Mouse (Mus musculus) forebrain, embryonic 16.5 days (tissue): Measurements from ENCODE around the gene Asb17. TPM values are rescaled to one million over a fixed set of nuclear protein-coding genes. Genes with fewer than 3 reads are reported as not detected.

Experiments
- ATAC-seq: fragments of 200-750 bp; cut with Nextera tagmentation; 2 replicates; pipeline ENCODE4 v1.8.0; 2017; ENCODE audit warnings: mild to moderate bottlenecking, moderate library complexity
- H3K27ac ChIP-seq: fragments of 300-500 bp; sonication (generic); 2 replicates; pipeline ENCODE4 v1.5.1; 2014; ENCODE audit warnings: low read length, control low read depth
- H3K27me3 ChIP-seq: fragments of 300-500 bp; sonication (generic); replicated peaks from 2 replicates; pipeline ENCODE4 v1.6.1; 2014; ENCODE audit warnings: low read length; ENCODE audit not compliant: control insufficient read depth, insufficient read depth
- H3K36me3 ChIP-seq: fragments of 300-500 bp; sonication (generic); 2 replicates; pipeline ENCODE4 v1.6.1; 2014; ENCODE audit not compliant: control insufficient read depth, insufficient read depth
- H3K4me1 ChIP-seq: fragments of 300-500 bp; sonication (generic); replicated peaks from 2 replicates; pipeline ENCODE4 v1.6.1; 2014; ENCODE audit warnings: low read length; ENCODE audit not compliant: control insufficient read depth, insufficient read depth
- H3K4me2 ChIP-seq: fragments of 300-500 bp; sonication (generic); 2 replicates; pipeline ENCODE4 v1.6.1; 2014; ENCODE audit warnings: mild to moderate bottlenecking, low read length, control low read depth
- H3K4me3 ChIP-seq: fragments of 300-500 bp; sonication (generic); replicated peaks from 2 replicates; pipeline ENCODE4 v1.5.1; 2014; ENCODE audit warnings: mild to moderate bottlenecking, low read length, control low read depth
- H3K9ac ChIP-seq: fragments of 300-500 bp; sonication (generic); replicated peaks from 2 replicates; pipeline ENCODE4 v1.6.1; 2014; ENCODE audit warnings: low read depth, low read length, control low read depth
- H3K9me3 ChIP-seq: fragments of 300-500 bp; sonication (generic); 2 replicates; pipeline ENCODE4 v1.6.1; 2016; ENCODE audit warnings: low read length; ENCODE audit not compliant: control insufficient read depth
- WGBS: fragments of 180-500 bp; shearing (Covaris S2); extraction: QIAGEN DNeasy Blood & Tissue Kit; methylation state at CpG from one replicate; pipeline ENCODE4 v1.1.7; 2014; 5-methylcytosine and 5-hydroxymethylcytosine counted together
- polyA plus RNA-seq: library from polyadenylated mRNA; unstranded; fragments of >200 nt; fragmentation: Nextera tagmentation; extraction: Ambion mirVana; gene quantifications from 2 replicates; pipeline ENCODE4 v1.2.1, GENCODE M21; 2015

The Asb17 gene
- polyA plus RNA-seq: not detected in 2 replicates

DNA sequence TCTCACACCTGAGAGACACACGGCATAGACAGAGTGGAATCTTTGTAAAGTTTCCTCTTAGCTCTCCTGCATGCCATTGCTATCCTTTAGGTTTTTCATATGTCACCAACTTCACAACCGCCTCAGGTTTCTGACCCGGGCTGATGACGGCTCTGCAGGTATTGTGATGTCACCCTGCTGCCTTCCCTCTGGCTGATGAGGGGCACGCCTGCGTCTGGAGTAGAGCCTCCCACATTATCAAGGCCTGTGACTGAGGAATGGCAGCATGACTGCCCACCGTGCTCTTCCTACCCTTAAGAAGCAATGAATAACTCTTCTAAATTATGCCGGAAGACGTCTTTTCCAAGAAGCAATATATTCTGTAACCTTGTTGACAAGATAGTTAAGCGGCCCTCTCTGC is at the start of gene Asb17:
Gene Asb17 (plus strand): TSS at position 180 of the 400 bp plus-strand sequence.
- Histone ChIP-seq H3K4me2 (no peak within 1 kb of the TSS), H3K9ac (no peak within 1 kb of the TSS), H3K36me3 (no peaks in the 10 kb centered on the region), H3K27me3 (no peaks in the 10 kb centered on the region), H3K27ac (no peak within 1 kb of the TSS), H3K4me3 (no peak within 1 kb of the TSS), H3K4me1 (no peaks in the 10 kb centered on the region), H3K9me3 (no peaks in the 10 kb centered on the region)
- ATAC-seq: no peak
- WGBS: 89% methylated on average over 10 of the region's 10 CpGs

DNA sequence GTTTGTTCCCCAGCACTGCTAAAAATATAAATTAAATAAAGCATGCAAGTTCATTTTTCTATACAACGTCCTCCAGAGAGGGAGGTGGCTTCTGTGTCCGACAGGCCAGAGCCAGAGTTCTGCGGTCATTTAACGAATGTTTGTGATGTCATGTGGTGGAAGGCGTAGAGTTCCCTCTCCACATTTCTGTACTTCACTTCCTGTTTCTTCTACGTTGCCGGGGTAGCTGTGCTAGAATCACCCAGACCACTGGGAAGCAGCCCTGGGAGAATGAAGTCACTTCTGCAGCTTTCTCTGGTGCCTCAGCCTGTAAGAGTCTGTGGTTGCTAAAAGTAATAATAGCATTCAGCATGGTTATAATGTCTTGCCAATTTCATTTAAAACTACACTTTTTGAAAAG is 46.4 kb upstream of the Asb17 start:
- 87% methylated on average over 7 of the region's 7 CpGs for WGBS
- no peaks in the 10 kb centered on the region for H3K9me3 ChIP-seq

DNA sequence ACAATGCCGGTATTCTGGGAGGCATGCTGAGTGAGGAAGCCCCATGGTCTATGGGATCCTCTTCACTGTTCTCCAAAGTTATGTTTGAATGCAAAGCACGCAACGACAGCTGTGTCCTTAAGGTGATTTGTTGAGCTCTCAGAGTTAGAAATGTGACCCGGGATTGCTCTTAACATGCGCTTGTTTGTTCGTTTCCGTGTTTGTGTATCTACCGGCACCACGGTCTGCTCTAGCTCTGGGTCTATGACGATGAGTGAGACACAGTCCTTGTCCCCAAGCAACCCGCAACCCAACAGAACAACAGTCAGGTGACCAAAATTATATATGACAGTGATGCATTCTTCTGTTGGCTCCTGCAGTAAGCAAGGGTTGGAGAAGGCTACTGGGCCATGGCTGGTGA is 44.4 kb upstream of the Asb17 start:
- Histone ChIP-seq H3K4me1 (no peaks in the 10 kb centered on the region), H3K27ac (no peak overlapping the region), H3K9ac (no peak overlapping the region), H3K4me2 (no peak overlapping the region), H3K27me3 (no peaks in the 10 kb centered on the region), H3K4me3 (no peak overlapping the region), H3K9me3 (no peaks in the 10 kb centered on the region), H3K36me3 (no peaks in the 10 kb centered on the region)
- 92% methylated on average over 11 of the region's 11 CpGs for WGBS
- no peak for ATAC-seq

More for the DNA sequence above, 46.4 kb upstream of the Asb17 start:
- Histone ChIP-seq H3K27me3 (no peaks in the 10 kb centered on the region), H3K27ac (no peak overlapping the region), H3K4me3 (no peak overlapping the region), H3K36me3 (no peaks in the 10 kb centered on the region), H3K4me2 (no peak overlapping the region), H3K4me1 (no peaks in the 10 kb centered on the region), H3K9ac (no peak overlapping the region)
- no peak for ATAC-seq

DNA sequence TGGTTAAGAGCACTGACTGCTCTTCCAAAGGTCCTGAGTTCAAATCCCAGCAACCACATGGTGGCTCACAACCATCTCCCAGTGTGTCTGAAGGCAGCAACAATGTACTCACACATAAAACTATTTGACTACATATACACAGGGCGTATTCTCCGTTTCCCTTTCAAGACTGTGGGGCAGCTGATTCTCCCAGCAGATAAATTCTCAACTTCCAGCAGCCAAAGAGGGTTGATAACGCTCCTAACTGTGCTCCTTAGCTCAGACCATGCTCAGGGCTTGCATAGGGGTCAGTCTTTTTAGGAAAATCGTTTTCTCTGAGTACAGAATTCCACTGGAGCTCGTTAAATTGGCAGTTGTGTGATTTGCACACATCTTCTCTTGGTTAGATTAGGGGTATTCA is 43.3 kb upstream of the Asb17 start:
- H3K36me3 ChIP-seq: no peaks in the 10 kb centered on the region
- no peaks in the 10 kb centered on the region for H3K4me1 ChIP-seq
- H3K4me3 ChIP-seq: no peak overlapping the region
- no peak overlapping the region for H3K27ac ChIP-seq
- no peaks in the 10 kb centered on the region for H3K27me3 ChIP-seq
- no peaks in the 10 kb centered on the region for H3K9me3 ChIP-seq
- no peak overlapping the region for H3K4me2 ChIP-seq
- WGBS: 61% methylated on average over 5 of the region's 5 CpGs
- ATAC-seq: no peak
- H3K9ac ChIP-seq: no peak overlapping the region

DNA sequence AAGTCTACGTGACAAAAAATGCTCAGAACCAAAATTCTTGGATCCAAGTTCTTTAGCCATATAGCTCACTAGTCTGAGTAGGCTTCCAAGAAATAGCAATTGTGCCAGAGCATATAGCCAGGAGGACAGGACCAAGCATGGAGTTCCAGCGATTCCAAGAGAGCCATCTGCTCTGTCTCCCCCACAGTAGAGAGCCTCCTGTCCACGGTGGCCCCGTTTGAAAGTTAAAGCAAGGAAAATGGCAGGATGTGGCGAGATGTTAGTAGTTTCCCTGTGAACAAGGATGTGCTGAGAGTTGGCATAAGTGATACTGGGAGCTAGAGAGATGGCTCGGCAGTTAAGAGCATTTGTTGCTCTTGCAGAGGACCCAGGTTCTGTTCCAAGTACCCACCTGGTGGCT is 42.5 kb upstream of the Asb17 start:
- Histone ChIP-seq H3K4me2 (no peak overlapping the region), H3K27me3 (no peaks in the 10 kb centered on the region), H3K9ac (no peak overlapping the region), H3K9me3 (no peaks in the 10 kb centered on the region), H3K4me3 (no peak overlapping the region), H3K36me3 (no peaks in the 10 kb centered on the region), H3K27ac (no peak overlapping the region), H3K4me1 (peaks cover 8% of the 10 kb centered on the region)
- 82% methylated on average over 6 of the region's 6 CpGs for WGBS
- ATAC-seq: no peak

DNA sequence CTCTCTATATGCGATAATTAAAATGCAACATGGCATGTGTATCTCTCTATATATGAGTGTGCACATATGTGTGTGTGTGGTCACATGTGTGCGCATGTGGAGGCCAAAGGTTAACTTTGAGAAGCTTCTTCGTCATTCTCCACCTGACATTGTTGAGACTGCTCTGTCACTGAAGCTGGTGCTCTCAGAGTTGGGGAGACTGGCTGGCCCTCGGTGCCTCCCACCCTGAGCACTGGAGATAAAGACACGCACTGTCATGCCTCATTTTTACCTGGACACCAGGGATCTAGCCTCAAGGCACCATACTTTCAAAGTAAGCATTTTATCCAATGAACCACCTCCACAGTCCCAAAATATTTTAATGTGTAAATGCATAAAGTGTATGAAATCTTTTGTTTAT is 41.4 kb upstream of the Asb17 start:
- H3K4me1 ChIP-seq: peaks cover 10% of the 10 kb centered on the region
- ATAC-seq: no peak
- H3K36me3 ChIP-seq: no peaks in the 10 kb centered on the region
- H3K9me3 ChIP-seq: no peaks in the 10 kb centered on the region
- WGBS: 94% methylated on average over 5 of the region's 5 CpGs
- no peak overlapping the region for H3K4me3 ChIP-seq
- H3K4me2 ChIP-seq: no peak overlapping the region
- H3K27me3 ChIP-seq: no peaks in the 10 kb centered on the region
- no peak overlapping the region for H3K9ac ChIP-seq
- H3K27ac ChIP-seq: no peak overlapping the region

DNA sequence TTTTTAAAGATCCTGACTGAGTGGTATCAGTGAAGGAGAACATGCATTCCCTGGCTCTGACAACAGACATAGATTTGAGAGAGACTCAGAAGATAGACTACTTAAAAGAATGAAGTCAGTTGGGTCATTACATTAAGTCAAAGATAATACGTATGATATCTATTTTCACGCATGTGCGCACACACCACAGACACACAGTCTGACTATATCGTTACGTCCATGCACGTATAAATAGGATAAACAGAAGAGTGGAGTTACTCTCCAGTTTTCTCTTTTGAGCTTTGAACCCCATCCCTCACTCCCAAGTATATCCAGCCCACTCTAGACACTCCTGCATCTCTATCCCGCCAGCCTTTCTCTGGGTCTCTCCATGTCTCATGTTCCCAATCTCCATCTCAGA is 40.0 kb upstream of the Asb17 start:
- Histone ChIP-seq H3K27ac (no peak overlapping the region), H3K9me3 (no peaks in the 10 kb centered on the region), H3K4me3 (no peak overlapping the region), H3K4me2 (no peak overlapping the region), H3K36me3 (no peaks in the 10 kb centered on the region), H3K27me3 (no peaks in the 10 kb centered on the region), H3K4me1 (peaks cover 10% of the 10 kb centered on the region), H3K9ac (no peak overlapping the region)
- no peak for ATAC-seq
- WGBS: 92% methylated on average over 7 of the region's 7 CpGs

DNA sequence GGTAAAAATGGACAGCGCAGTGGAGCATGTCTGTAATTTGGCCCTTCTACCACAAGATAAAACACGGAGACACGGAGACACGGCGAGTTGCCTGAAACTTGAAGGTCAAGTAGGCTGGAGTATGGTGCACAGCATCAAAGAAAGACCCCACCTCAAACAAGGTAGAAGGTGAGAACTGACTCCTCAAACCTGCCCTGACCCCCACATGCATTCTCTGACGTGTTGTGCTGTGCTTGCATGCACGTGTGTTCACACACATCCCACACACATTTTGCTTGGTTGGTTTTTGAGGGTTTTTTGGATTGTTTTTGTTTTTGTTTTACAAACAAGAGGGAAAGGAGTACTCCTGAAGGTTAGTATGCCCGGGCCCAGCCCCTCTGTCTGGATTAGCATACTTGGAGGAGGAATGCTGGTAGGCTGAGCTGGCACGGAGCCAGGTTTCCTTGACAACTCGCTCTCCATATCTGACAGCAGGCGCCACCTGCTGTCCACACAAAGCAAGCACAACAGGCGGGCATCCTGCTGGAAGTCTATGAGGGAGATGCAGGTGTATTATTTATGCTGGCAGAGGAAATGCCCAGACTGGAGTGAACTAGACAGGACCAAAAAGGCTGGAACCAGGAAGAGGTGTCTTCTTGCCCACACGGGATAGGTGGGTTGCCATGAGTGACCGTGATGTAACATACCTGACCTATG is 37.8 kb upstream of the Asb17 start:
- H3K36me3 ChIP-seq: no peaks in the 10 kb centered on the region
- peak overlapping the region; percentile 25 for H3K4me2 ChIP-seq
- peak; percentile 95 for ATAC-seq
- no peak overlapping the region for H3K9ac ChIP-seq
- H3K27ac ChIP-seq: no peak overlapping the region
- H3K27me3 ChIP-seq: no peaks in the 10 kb centered on the region
- no peak overlapping the region for H3K4me3 ChIP-seq
- no peaks in the 10 kb centered on the region for H3K9me3 ChIP-seq
- peaks cover 10% of the 10 kb centered on the region for H3K4me1 ChIP-seq
- 32% methylated on average over 14 of the region's 14 CpGs for WGBS

DNA sequence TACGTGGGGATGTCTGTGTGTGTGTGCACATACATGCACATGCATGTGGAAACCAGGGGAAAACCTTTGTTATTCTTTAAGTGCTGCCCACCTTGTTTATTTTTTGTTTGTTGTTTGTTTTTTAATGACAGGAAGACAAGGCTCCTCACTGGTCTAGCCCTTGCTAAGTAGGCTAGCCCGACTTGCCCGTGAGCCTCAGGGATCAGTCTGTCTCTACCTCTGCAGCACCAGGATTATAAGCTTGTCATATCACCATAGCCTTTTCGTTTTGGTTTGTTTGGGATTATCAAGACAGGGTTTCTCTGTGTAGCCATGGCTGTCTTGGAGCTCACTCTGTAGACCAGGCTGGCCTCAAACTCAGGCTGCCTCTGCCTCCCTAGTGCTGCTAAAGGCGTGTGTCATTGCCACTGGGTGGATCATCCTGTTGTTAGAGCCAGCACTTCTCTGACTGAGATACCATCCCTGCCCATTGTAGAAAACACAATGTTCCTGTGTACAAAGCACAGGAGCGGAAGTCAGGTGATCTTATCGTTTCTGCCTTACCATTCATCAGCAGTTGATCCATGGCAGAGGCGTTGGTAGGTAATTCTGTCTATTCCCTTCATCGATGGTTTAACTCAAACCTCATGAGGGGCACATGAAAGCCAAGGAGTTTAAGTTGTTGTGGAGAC is 37.1 kb upstream of the Asb17 start:
- H3K27me3 ChIP-seq: no peaks in the 10 kb centered on the region
- no peaks in the 10 kb centered on the region for H3K36me3 ChIP-seq
- ATAC-seq: peak; percentile 41
- 91% methylated on average over 9 of the region's 9 CpGs for WGBS
- peaks cover 10% of the 10 kb centered on the region for H3K4me1 ChIP-seq
- no peak overlapping the region for H3K4me2 ChIP-seq
- H3K27ac ChIP-seq: no peak overlapping the region
- H3K9ac ChIP-seq: no peak overlapping the region
- H3K9me3 ChIP-seq: no peaks in the 10 kb centered on the region
- no peak overlapping the region for H3K4me3 ChIP-seq
